Mouse (Mus musculus) liver, adult 2 months (tissue): Measurements from ENCODE around the gene Nrip2. TPM values are rescaled to one million over a fixed set of nuclear protein-coding genes. Genes with fewer than 3 reads are reported as not detected.

ENCODE experiments used
- DNase-seq: peaks from one replicate; pipeline ENCODE4 v3.0.0-alpha.2; 2011; ENCODE audit warnings: low read depth, low spot score; ENCODE audit errors: extremely low read depth
- H3K27ac ChIP-seq: fragments of 200-500 bp; replicated peaks from 2 replicates; pipeline ENCODE4 v1.5.1; 2012; ENCODE audit warnings: low read depth, mild to moderate bottlenecking, control low read depth, inconsistent platforms, low read length; ENCODE audit not compliant: insufficient read depth
- H3K27me3 ChIP-seq: fragments of 200-500 bp; 2 replicates; pipeline ENCODE4 v1.6.1; 2012; ENCODE audit warnings: mild to moderate bottlenecking, moderate library complexity, low read length, inconsistent platforms; ENCODE audit not compliant: control insufficient read depth, insufficient read depth
- H3K36me3 ChIP-seq: fragments of 200-500 bp; 2 replicates; pipeline ENCODE4 v1.6.1; 2012; ENCODE audit warnings: low read length, inconsistent platforms; ENCODE audit not compliant: control insufficient read depth, insufficient read depth
- H3K4me1 ChIP-seq: fragments of 200-500 bp; 2 replicates; pipeline ENCODE4 v1.6.1; 2011; ENCODE audit warnings: low read length; ENCODE audit not compliant: control insufficient read depth, insufficient read depth
- H3K4me3 ChIP-seq: fragments of 200-500 bp; 2 replicates; pipeline ENCODE4 v1.5.1; 2011; ENCODE audit warnings: low read depth, mild to moderate bottlenecking, control low read depth, low read length, moderate library complexity; ENCODE audit not compliant: insufficient read depth
- H3K79me2 ChIP-seq: fragments of 200-500 bp; 2 replicates; pipeline ENCODE4 v1.6.1; 2012; ENCODE audit warnings: inconsistent platforms, mild to moderate bottlenecking, low read length, moderate library complexity; ENCODE audit not compliant: control insufficient read depth, insufficient read depth
- H3K9ac ChIP-seq: fragments of 200-500 bp; 2 replicates; pipeline ENCODE4 v1.6.1; 2012; ENCODE audit warnings: low read depth, mild to moderate bottlenecking, control low read depth, inconsistent platforms, low read length
- CTCF ChIP-seq: fragments of 200-500 bp; IDR thresholded peaks from 2 replicates; pipeline ENCODE4 v1.5.1; 2011; ENCODE audit warnings: low read depth, low read length, control low read depth
- POLR2A ChIP-seq: fragments of 200-500 bp; IDR thresholded peaks from 2 replicates; pipeline ENCODE4 v1.6.1; 2011; ENCODE audit warnings: low read length, control low read depth; ENCODE audit not compliant: insufficient read depth; ENCODE audit errors: extremely low read depth
- WGBS: fragments of 180-500 bp; shearing (Covaris S2); methylation state at CpG from one replicate; pipeline ENCODE4 v1.1.7; 2018; 5-methylcytosine and 5-hydroxymethylcytosine counted together
- polyA plus RNA-seq: library from polyadenylated mRNA; depleted of rRNA; stranded (reverse); fragments of >200 nt; gene quantifications from 2 replicates; pipeline ENCODE4 v1.2.3, GENCODE M21; 2012
- total RNA-seq: library from RNA; depleted of rRNA; stranded (reverse); fragments of >200 nt; gene quantifications from 2 replicates; pipeline ENCODE4 v1.2.3, GENCODE M21; 2014

Gene Nrip2
- total and polyA plus RNA-seq, 2 experiments = 0.09 TPM; not detected in 1

GRCm38 (mm10) chr6:128440238-128440637, 41.1 kb downstream of the Nrip2 start:
- H3K4me3 ChIP-seq = no peak overlapping the region
- 90% methylated on average over 2 of the region's 2 CpGs for WGBS
- H3K27ac ChIP-seq = no peak overlapping the region
- no peak for TF ChIP-seq POLR2A
- peak; percentile 19; the same call in 1 of the 2 replicates for TF ChIP-seq CTCF
- H3K79me2 ChIP-seq = no peaks in the 10 kb centered on the region; the same call in 1 of the 2 replicates
- no peak overlapping the region for H3K9ac ChIP-seq
- H3K4me1 ChIP-seq = peaks cover 17% of the 10 kb centered on the region
- H3K36me3 ChIP-seq = peaks cover 2% of the 10 kb centered on the region; the same call in 1 of the 2 replicates
- no peaks in the 10 kb centered on the region for H3K27me3 ChIP-seq
- no peak for DNase-seq

DNA sequence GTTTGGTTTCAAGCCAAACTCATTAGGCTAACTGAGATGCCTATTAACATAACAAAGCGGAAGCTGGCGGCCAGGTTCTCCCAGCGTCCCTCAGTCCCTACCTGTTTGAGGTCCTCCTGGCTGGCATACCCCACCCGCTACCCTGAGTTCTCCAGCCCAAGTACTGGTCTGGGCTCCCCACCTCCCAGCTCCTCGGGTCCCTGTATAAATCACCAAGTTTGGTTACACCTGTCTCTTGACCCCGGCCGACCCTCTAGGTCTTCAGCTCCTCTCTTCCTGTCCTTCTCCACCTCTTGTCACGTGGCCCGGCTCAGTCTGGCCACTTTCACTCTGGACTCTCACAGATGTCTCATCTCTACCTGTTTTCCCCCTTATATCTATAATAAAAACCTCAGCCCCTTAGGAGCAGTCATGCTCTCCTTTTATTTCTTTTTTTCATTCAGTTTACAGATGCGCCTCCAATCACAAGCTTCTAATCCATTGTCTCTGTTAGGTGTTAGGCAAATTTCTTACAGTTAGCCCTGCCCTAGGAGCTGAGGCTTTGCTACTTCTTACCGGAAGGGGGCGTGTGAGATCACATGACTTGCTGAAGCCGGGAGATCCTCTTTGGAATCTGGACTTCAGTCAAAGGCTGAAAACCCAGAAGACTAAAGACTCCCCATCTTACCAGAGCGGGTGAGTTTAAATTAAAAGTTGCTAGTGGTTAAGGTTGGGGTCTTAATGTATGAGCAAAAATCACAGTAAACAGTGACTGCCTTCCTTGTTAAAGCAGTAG, 46.9 kb downstream of the Nrip2 start:
- Histone ChIP-seq H3K27me3 (no peaks in the 10 kb centered on the region), H3K4me1 (no peaks in the 10 kb centered on the region), H3K79me2 (no peaks in the 10 kb centered on the region), H3K36me3 (no peaks in the 10 kb centered on the region), H3K27ac (no peak overlapping the region), H3K4me3 (no peak overlapping the region), H3K9ac (no peak overlapping the region)
- WGBS = 31% methylated on average over 14 of the region's 14 CpGs
- TF ChIP-seq POLR2A (no peak), CTCF (peak; percentile 57; the same call in 1 of the 2 replicates)
- DNase-seq = peak; percentile 70

DNA sequence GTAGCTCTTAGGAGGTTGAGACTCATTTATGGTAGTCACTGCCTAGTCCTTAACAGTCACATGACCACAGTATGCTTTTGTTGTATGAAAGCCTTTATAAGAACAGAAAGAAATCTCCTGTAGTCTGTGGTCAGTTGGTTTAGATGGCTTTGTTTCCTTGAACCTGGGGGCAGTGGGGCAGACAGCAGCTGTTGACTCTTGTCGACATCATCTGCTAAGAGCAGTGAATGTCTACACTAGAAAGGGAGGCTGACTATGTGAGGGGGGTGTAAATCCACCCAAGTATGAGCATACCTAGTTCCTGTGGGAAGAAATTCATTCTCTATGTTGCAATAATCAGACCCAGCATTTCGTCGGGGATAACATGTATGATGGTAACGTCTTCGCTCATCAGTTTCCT, 48.0 kb downstream of the Nrip2 start:
- TF ChIP-seq CTCF = no peak
- WGBS = 89% methylated on average over 5 of the region's 5 CpGs

GRCm38 (mm10) chr6:128455835-128456605, 56.9 kb downstream of the Nrip2 start:
- Histone ChIP-seq H3K36me3 (no peaks in the 10 kb centered on the region), H3K9ac (no peak overlapping the region), H3K27ac (no peak overlapping the region), H3K27me3 (no peaks in the 10 kb centered on the region), H3K79me2 (no peaks in the 10 kb centered on the region), H3K4me3 (no peak overlapping the region), H3K4me1 (no peaks in the 10 kb centered on the region)
- 76% methylated on average over 12 of the region's 12 CpGs for WGBS
- DNase-seq = no peak
- TF ChIP-seq POLR2A (no peak), CTCF (no peak)

More for the DNA sequence above, 48.0 kb downstream of the Nrip2 start:
- Histone ChIP-seq H3K79me2 (no peaks in the 10 kb centered on the region), H3K36me3 (no peaks in the 10 kb centered on the region), H3K4me3 (no peak overlapping the region), H3K27ac (no peak overlapping the region), H3K9ac (no peak overlapping the region), H3K4me1 (no peaks in the 10 kb centered on the region), H3K27me3 (no peaks in the 10 kb centered on the region)
- no peak for DNase-seq

GRCm38 (mm10) chr6:128457186-128457585, 58.1 kb downstream of the Nrip2 start:
- no peaks in the 10 kb centered on the region for H3K36me3 ChIP-seq
- no peak for TF ChIP-seq CTCF
- TF ChIP-seq POLR2A = no peak
- no peak overlapping the region for H3K9ac ChIP-seq
- H3K4me3 ChIP-seq = no peak overlapping the region
- no peaks in the 10 kb centered on the region for H3K79me2 ChIP-seq
- DNase-seq = no peak
- no peaks in the 10 kb centered on the region for H3K4me1 ChIP-seq
- WGBS = 84% methylated on average over 5 of the region's 5 CpGs
- no peaks in the 10 kb centered on the region for H3K27me3 ChIP-seq
- no peak overlapping the region for H3K27ac ChIP-seq

DNA sequence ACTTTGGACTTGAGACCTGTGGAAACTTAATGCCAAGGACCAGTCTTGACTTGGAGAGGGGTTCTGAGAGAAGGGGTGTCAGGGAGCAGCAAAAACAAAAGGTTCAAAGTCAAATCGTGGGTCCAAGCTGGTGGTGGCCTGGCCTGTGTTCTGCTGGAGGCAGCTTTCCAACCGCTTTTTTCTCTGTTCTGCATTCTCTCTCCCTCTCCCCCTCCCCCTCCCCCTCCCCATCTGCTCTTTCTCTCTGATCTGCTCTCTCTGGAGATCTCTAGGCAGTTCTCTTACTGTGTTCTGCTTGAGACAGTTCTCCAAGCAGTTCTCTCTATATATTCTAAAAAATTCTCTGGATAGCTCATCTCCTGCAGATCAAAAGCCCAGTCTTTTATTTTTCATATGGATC, 61.2 kb downstream of the Nrip2 start:
- Histone ChIP-seq H3K4me3 (no peak overlapping the region), H3K9ac (no peak overlapping the region), H3K79me2 (no peaks in the 10 kb centered on the region), H3K27ac (no peak overlapping the region), H3K36me3 (no peaks in the 10 kb centered on the region), H3K4me1 (no peaks in the 10 kb centered on the region), H3K27me3 (no peaks in the 10 kb centered on the region)
- WGBS = 65% methylated on average over 2 of the region's 2 CpGs
- DNase-seq = no peak
- TF ChIP-seq CTCF = no peak
